ENCODE assay signal across 16 mouse cellular contexts in the genomic region with DNA sequence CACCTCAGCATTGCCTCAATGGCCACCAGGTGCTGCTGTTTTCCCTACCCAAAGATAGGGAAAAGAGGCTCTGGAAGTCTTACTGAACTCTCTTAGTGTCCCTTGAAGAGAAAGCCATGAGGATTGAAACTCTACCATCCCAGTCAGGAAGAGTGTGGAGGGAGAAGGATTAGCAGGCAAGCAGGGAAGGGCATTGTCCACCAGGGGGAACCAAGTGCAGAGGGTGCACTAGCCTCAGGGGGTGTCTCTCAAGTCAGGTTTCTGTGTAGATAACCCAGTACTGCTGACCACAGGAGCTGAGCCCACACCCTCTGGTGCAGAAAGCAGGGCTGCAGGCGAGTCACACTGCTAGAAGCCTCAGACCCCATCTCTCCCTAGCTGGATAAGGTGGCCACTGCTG.
A peak's percentile ranks its signal among the peaks of the same experiment; 100 is the strongest.
DNase-seq lines count a peak whose midpoint lies in the region; ATAC-seq and TF ChIP-seq lines count a peak whose summit lies in the region.
"Had no signal": no experiment of that assay in that cellular context is flagged by ENCODE, and none has a peak within 500 bp of the region (broad histone marks: within the 10 kb centered on the region; RNA-seq: fewer than 3 reads in every experiment).

No protein-coding gene starts in this region.

- TF ChIP-seq POLR2A in cerebellum, adult 2 months (IDR thresholded peaks at IDR 0.05; ENCODE audit: borderline replicate concordance, insufficient read depth, low read length), result no peak

- H3K27ac ChIP-seq in cerebellum, adult 2 months (ENCODE audit: insufficient read depth, low read length), result no peak overlapping the region
- H3K27ac ChIP-seq in layer of hippocampus, adult 2 months, result no peak overlapping the region
- no peak overlapping the region for H3K27ac ChIP-seq in midbrain, postnatal 0 days (ENCODE audit: low read depth, low read length)
- no peak overlapping the region for H3K27ac ChIP-seq in midbrain, embryonic 15.5 days
- no peak overlapping the region for H3K27ac ChIP-seq in stomach, postnatal 0 days (replicated peaks)
- H3K27ac ChIP-seq: forebrain, embryonic 12.5 days; heart, embryonic 15.5 days; limb, embryonic 12.5 days; midbrain, embryonic 12.5 days had no signal

- no peak overlapping the region for H3K4me2 ChIP-seq in midbrain, postnatal 0 days (ENCODE audit: low read depth, low read length, poor library complexity, severe bottlenecking)
- H3K4me2 ChIP-seq in midbrain, embryonic 15.5 days, result no peak overlapping the region
- no peak overlapping the region for H3K4me2 ChIP-seq in stomach, postnatal 0 days (replicated peaks; ENCODE audit: low read depth)
- H3K4me2 ChIP-seq: forebrain, embryonic 12.5 days; heart, embryonic 15.5 days; limb, embryonic 12.5 days; midbrain, embryonic 12.5 days had no signal

- peaks cover 18% of the 10 kb centered on the region for H3K36me3 ChIP-seq in midbrain, postnatal 0 days (ENCODE audit: insufficient read depth, low read length)
- no peaks in the 10 kb centered on the region for H3K36me3 ChIP-seq in midbrain, embryonic 15.5 days (replicated peaks)
- no peaks in the 10 kb centered on the region for H3K36me3 ChIP-seq in stomach, postnatal 0 days (ENCODE audit: control insufficient read depth, insufficient read depth, low read length)
- H3K36me3 ChIP-seq: forebrain, embryonic 12.5 days; heart, embryonic 15.5 days; limb, embryonic 12.5 days had no signal

- no peak for ATAC-seq in midbrain, postnatal 0 days (ENCODE audit: low FRiP score)
- ATAC-seq in midbrain, embryonic 15.5 days (replicated peaks), result no peak
- ATAC-seq in stomach, postnatal 0 days (ENCODE audit: low FRiP score, low TSS enrichment), result 0 out of 2 replicates have a peak, but pooled peaks have one; percentile 22

- no peaks in the 10 kb centered on the region for H3K27me3 ChIP-seq in cerebellum, adult 2 months (ENCODE audit: control insufficient read depth, insufficient read depth, low read length)
- H3K27me3 ChIP-seq in midbrain, postnatal 0 days (ENCODE audit: insufficient read depth, low read length), result no peaks in the 10 kb centered on the region
- H3K27me3 ChIP-seq in midbrain, embryonic 15.5 days (replicated peaks), result no peaks in the 10 kb centered on the region
- no peaks in the 10 kb centered on the region for H3K27me3 ChIP-seq in stomach, postnatal 0 days (ENCODE audit: control insufficient read depth, insufficient read depth, low read length)
- H3K27me3 ChIP-seq: forebrain, embryonic 12.5 days; limb, embryonic 12.5 days; midbrain, embryonic 12.5 days had no signal

- no peak overlapping the region for H3K9ac ChIP-seq in midbrain, postnatal 0 days (replicated peaks; ENCODE audit: low read length, poor library complexity, severe bottlenecking)
- H3K9ac ChIP-seq in midbrain, embryonic 15.5 days, result no peak overlapping the region
- H3K9ac ChIP-seq in stomach, postnatal 0 days (ENCODE audit: low read length), result no peak overlapping the region
- H3K9ac ChIP-seq: forebrain, embryonic 12.5 days; heart, embryonic 15.5 days; limb, embryonic 12.5 days; midbrain, embryonic 12.5 days had no signal

- peak; percentile 51; the same call in 1 of the 2 replicates for TF ChIP-seq CTCF in cerebellum, adult 2 months (IDR thresholded peaks at IDR 0.05; ENCODE audit: borderline replicate concordance, insufficient read depth, low read depth, low read length)
- TF ChIP-seq CTCF in layer of hippocampus, adult 2 months (conservative IDR thresholded peaks at IDR 0.05), result peak; percentile 54
- peak; percentile 56 for TF ChIP-seq CTCF in midbrain, postnatal 0 days (IDR thresholded peaks at IDR 0.05)
- peak; percentile 31; the same call in 1 of the 2 replicates for TF ChIP-seq CTCF in stomach, postnatal 0 days (IDR thresholded peaks at IDR 0.05; ENCODE audit: low read depth)

- 26% methylated on average over 1 of the region's 1 CpGs for WGBS in cerebellum, adult 2 months
- 33% methylated on average over 1 of the region's 1 CpGs for WGBS in midbrain, postnatal 0 days
- 48% methylated on average over 1 of the region's 1 CpGs for WGBS in midbrain, embryonic 15.5 days
- 15% methylated on average over 1 of the region's 1 CpGs for WGBS in stomach, postnatal 0 days

- peaks cover 66% of the 10 kb centered on the region for H3K4me1 ChIP-seq in cerebellum, adult 2 months (ENCODE audit: control insufficient read depth, insufficient read depth, low read length)
- no peaks in the 10 kb centered on the region for H3K4me1 ChIP-seq in midbrain, postnatal 0 days (ENCODE audit: insufficient read depth, low read length)
- H3K4me1 ChIP-seq in midbrain, embryonic 15.5 days, result no peaks in the 10 kb centered on the region
- no peaks in the 10 kb centered on the region for H3K4me1 ChIP-seq in stomach, postnatal 0 days (replicated peaks; ENCODE audit: control insufficient read depth, insufficient read depth)
- H3K4me1 ChIP-seq: limb, embryonic 12.5 days; midbrain, embryonic 12.5 days had no signal

- no peaks in the 10 kb centered on the region for H3K9me3 ChIP-seq in midbrain, postnatal 0 days (ENCODE audit: low read length)
- H3K9me3 ChIP-seq in midbrain, embryonic 15.5 days, result no peaks in the 10 kb centered on the region
- H3K9me3 ChIP-seq in stomach, postnatal 0 days (ENCODE audit: control insufficient read depth, low read length), result no peaks in the 10 kb centered on the region
- H3K9me3 ChIP-seq: forebrain, embryonic 12.5 days; heart, embryonic 15.5 days; limb, embryonic 12.5 days; midbrain, embryonic 12.5 days had no signal

- no peak for DNase-seq in cerebellum, adult 2 months
- no peak for DNase-seq in cerebellum, postnatal 36 days
- DNase-seq in layer of hippocampus, adult 2 months (ENCODE audit: low spot score in 2 of 2), result no peak
- no peak for DNase-seq in layer of hippocampus, adult 11-12 months (ENCODE audit: low spot score)
- DNase-seq in midbrain, postnatal 0 days (ENCODE audit: low spot score), result no peak
- no peak for DNase-seq in stomach, postnatal 0 days (ENCODE audit: low spot score)
- no peak for DNase-seq in urinary bladder, postnatal 14 days (ENCODE audit: low spot score)
- DNase-seq: adrenal gland, postnatal 36 days; kidney, postnatal 14 days; layer of hippocampus, postnatal 36 days; thymus, adult 2 months had no signal

- H3K4me3 ChIP-seq in cerebellum, adult 2 months (replicated peaks; ENCODE audit: insufficient read depth, low read depth, low read length), result no peak overlapping the region
- H3K4me3 ChIP-seq in layer of hippocampus, adult 2 months, result no peak overlapping the region
- H3K4me3 ChIP-seq in midbrain, postnatal 0 days (ENCODE audit: low read depth, low read length), result no peak overlapping the region
- no peak overlapping the region for H3K4me3 ChIP-seq in midbrain, embryonic 15.5 days
- no peak overlapping the region for H3K4me3 ChIP-seq in stomach, postnatal 0 days (ENCODE audit: low read depth, low read length)
- H3K4me3 ChIP-seq: forebrain, embryonic 12.5 days; heart, embryonic 15.5 days; limb, embryonic 12.5 days; midbrain, embryonic 12.5 days had no signal

- no peak for TF ChIP-seq EP300 in stomach, postnatal 0 days (optimal IDR thresholded peaks at IDR 0.05)
